Mouse (Mus musculus): ENCODE results near the gene Ptcd2. TPM values are rescaled to one million over a fixed set of nuclear protein-coding genes. Genes with fewer than 3 reads are reported as not detected.

Ptcd2 gene
- total and polyA plus RNA-seq, 2 experiments from 2014 or later = 47.6 to 57.6 TPM

GRCm38 (mm10) chr13:99371285-99371684, 26.8 kb upstream of the Ptcd2 start:
- ATAC-seq (no peak), DNase-seq (no peak)

DNA sequence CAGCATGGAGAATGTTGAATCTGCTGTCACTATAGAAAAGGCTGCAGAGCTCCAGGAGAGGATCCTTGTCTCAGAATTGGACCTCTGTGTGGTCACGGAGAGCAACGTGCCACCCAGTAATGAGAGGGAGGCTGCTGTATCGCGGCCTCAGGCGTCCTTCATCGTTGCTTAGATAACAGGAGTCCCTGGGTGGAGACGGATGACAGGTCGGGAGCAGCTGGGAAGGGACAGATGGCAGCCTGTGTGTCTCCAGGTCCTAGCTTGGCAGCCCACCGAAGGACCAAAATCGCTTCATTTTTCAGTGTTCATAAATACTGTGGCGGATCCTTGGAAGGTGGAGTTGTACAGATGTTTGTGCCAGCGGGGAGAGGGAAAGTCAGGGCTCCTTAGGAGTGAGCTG, 24.6 kb upstream of the Ptcd2 start:
- no peak overlapping the region for H3K4me3 ChIP-seq (ENCODE audit: low read depth, low read length)
- 66% methylated on average over 12 of the region's 12 CpGs for WGBS
- no peaks in the 10 kb centered on the region for H3K4me1 ChIP-seq (ENCODE audit: insufficient read depth)
- no peak for TF ChIP-seq CTCF (IDR thresholded peaks at IDR 0.05; ENCODE audit: low read depth)
- no peaks in the 10 kb centered on the region for H3K9me3 ChIP-seq (ENCODE audit: low read length)
- no peaks in the 10 kb centered on the region for H3K27me3 ChIP-seq (ENCODE audit: insufficient read depth, low read length)
- H3K36me3 ChIP-seq (ENCODE audit: insufficient read depth) = peaks cover 7% of the 10 kb centered on the region; the same call in 1 of the 2 replicates
- H3K4me2 ChIP-seq (ENCODE audit: low read depth) = no peak overlapping the region
- ATAC-seq = no peak
- DNase-seq = no peak
- H3K9ac ChIP-seq = no peak overlapping the region
- no peak overlapping the region for H3K27ac ChIP-seq (ENCODE audit: low read depth, low read length)

More at GRCm38 (mm10) chr13:99371285-99371684, 26.8 kb upstream of the Ptcd2 start:
- Histone ChIP-seq H3K27me3 (ENCODE audit: insufficient read depth, low read length) (no peaks in the 10 kb centered on the region), H3K27ac (ENCODE audit: low read depth, low read length) (no peak overlapping the region), H3K4me3 (ENCODE audit: low read depth, low read length) (no peak overlapping the region), H3K4me1 (ENCODE audit: insufficient read depth) (no peaks in the 10 kb centered on the region), H3K9ac (no peak overlapping the region), H3K4me2 (ENCODE audit: low read depth) (no peak overlapping the region), H3K36me3 (ENCODE audit: insufficient read depth) (peaks cover 4% of the 10 kb centered on the region; the same call in 1 of the 2 replicates), H3K9me3 (ENCODE audit: low read length) (no peaks in the 10 kb centered on the region)
- no peak for TF ChIP-seq CTCF (IDR thresholded peaks at IDR 0.05; ENCODE audit: low read depth)
- WGBS = 89% methylated on average over 5 of the region's 5 CpGs

DNA sequence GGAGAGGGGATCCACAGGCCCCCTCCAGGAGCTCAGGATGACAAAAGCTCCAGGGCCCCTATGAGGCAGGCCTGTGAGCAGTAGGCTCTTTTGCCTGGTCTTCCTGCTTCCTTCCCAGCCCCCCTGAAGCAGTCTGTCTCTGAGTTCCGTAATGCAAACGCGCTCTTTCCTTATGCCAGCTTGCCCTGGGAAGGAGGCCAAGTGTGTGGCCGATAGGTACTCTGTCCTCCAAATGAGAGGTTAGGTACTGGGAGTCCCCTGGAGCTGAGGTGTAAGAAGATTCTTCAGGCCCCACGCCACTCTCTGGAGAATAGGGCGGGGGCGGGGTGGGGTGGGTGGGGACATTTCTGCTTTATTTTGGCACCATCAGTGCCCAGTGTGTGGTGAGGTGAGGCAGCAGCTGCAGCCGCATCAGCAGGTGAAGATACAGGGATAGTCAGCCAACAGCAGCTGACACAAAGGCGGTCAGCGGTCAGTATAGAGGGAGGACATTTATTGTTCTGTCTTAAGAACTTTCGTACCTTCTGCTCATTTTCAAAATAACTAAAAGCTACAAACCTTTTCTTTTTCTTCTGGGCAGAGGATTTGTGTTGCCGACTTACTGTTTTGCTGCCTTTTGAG, 23.2 kb upstream of the Ptcd2 start:
- 73% methylated on average over 12 of the region's 12 CpGs for WGBS

DNA sequence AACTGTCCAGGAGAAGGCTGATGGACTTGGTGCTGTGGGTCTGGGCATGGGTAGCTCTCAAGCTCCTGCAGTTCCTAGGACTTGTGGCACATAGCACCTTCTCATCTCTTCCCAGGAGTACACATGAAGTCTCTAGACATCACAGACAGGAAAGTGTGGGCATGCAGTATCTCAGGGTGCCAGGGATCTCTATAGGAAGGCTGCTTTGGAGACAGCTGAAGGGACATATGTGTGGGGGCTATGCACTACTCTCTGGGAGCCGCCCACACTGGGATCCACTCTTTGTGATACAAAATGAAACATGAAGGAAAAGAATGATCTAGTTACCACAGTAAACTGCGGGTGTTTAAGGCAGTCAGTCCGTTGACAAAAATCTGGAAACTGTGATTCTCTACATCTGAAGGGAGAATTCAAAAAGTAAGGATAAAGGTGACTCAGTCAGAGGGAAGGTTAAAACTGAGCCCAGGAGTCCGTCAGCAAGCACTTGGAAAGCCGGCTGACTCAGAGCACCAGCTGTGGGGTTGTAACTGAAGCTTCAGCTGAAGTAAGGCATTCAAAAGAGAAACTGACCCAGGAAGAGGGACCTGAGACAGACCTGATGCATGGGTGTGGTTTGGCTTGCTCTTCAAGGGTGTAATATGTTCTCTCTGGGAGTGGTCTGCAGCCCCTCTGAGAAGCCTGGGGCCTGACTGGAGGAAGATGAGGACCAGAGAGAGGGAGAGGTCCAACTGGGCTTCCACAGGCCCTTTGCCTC, 22.1 kb upstream of the Ptcd2 start:
- no peaks in the 10 kb centered on the region for H3K9me3 ChIP-seq (ENCODE audit: low read length)
- DNase-seq = no peak
- no peak overlapping the region for H3K4me3 ChIP-seq (ENCODE audit: low read depth, low read length)
- no peaks in the 10 kb centered on the region for H3K4me1 ChIP-seq (ENCODE audit: insufficient read depth)
- no peak overlapping the region for H3K9ac ChIP-seq
- WGBS = 77% methylated on average over 5 of the region's 5 CpGs
- H3K27ac ChIP-seq (ENCODE audit: low read depth, low read length) = peak overlapping the region; percentile 9; the same call in 1 of the 2 replicates
- H3K36me3 ChIP-seq (ENCODE audit: insufficient read depth) = peaks cover 16% of the 10 kb centered on the region; the same call in 1 of the 2 replicates
- peak; percentile 53; the same call in 1 of the 2 replicates for ATAC-seq
- H3K4me2 ChIP-seq (ENCODE audit: low read depth) = no peak overlapping the region
- no peak for TF ChIP-seq CTCF (IDR thresholded peaks at IDR 0.05; ENCODE audit: low read depth)
- no peaks in the 10 kb centered on the region for H3K27me3 ChIP-seq (ENCODE audit: insufficient read depth, low read length)

More for the DNA sequence above, 23.2 kb upstream of the Ptcd2 start:
- Histone ChIP-seq H3K4me3 (ENCODE audit: low read depth, low read length) (no peak overlapping the region), H3K27me3 (ENCODE audit: insufficient read depth, low read length) (no peaks in the 10 kb centered on the region), H3K9ac (no peak overlapping the region), H3K9me3 (ENCODE audit: low read length) (no peaks in the 10 kb centered on the region), H3K4me2 (ENCODE audit: low read depth) (no peak overlapping the region), H3K36me3 (ENCODE audit: insufficient read depth) (peaks cover 16% of the 10 kb centered on the region; the same call in 1 of the 2 replicates), H3K4me1 (ENCODE audit: insufficient read depth) (no peaks in the 10 kb centered on the region), H3K27ac (ENCODE audit: low read depth, low read length) (no peak overlapping the region)
- ATAC-seq (0 out of 2 replicates have a peak, but pooled peaks have one; percentile 16), DNase-seq (no peak)
- no peak for TF ChIP-seq CTCF (IDR thresholded peaks at IDR 0.05; ENCODE audit: low read depth)

GRCm38 (mm10) chr13:99363866-99364265, 19.4 kb upstream of the Ptcd2 start:
- Histone ChIP-seq H3K9ac (no peak overlapping the region), H3K27ac (ENCODE audit: low read depth, low read length) (no peak overlapping the region), H3K27me3 (ENCODE audit: insufficient read depth, low read length) (no peaks in the 10 kb centered on the region), H3K36me3 (ENCODE audit: insufficient read depth) (peaks cover 16% of the 10 kb centered on the region; the same call in 1 of the 2 replicates), H3K9me3 (ENCODE audit: low read length) (no peaks in the 10 kb centered on the region), H3K4me1 (ENCODE audit: insufficient read depth) (no peaks in the 10 kb centered on the region), H3K4me3 (ENCODE audit: low read depth, low read length) (no peak overlapping the region), H3K4me2 (ENCODE audit: low read depth) (no peak overlapping the region)
- no peak for ATAC-seq
- WGBS = 38% methylated on average over 4 of the region's 4 CpGs
- no peak for TF ChIP-seq CTCF (IDR thresholded peaks at IDR 0.05; ENCODE audit: low read depth)
- DNase-seq = no peak

GRCm38 (mm10) chr13:99358921-99359320, 14.4 kb upstream of the Ptcd2 start:
- 76% methylated on average over 14 of the region's 14 CpGs for WGBS
- Histone ChIP-seq H3K9ac (no peak overlapping the region), H3K4me3 (ENCODE audit: low read depth, low read length) (no peak overlapping the region), H3K4me1 (ENCODE audit: insufficient read depth) (no peaks in the 10 kb centered on the region), H3K27ac (ENCODE audit: low read depth, low read length) (no peak overlapping the region), H3K9me3 (ENCODE audit: low read length) (no peaks in the 10 kb centered on the region), H3K27me3 (ENCODE audit: insufficient read depth, low read length) (no peaks in the 10 kb centered on the region), H3K36me3 (ENCODE audit: insufficient read depth) (peaks cover 9% of the 10 kb centered on the region; the same call in 1 of the 2 replicates), H3K4me2 (ENCODE audit: low read depth) (no peak overlapping the region)
- DNase-seq (no peak), ATAC-seq (no peak)
- no peak for TF ChIP-seq CTCF (IDR thresholded peaks at IDR 0.05; ENCODE audit: low read depth)
